Mouse (Mus musculus) testis, adult 2 months (tissue): ENCODE measurements around the gene Aff3. TPM values are rescaled to one million over a fixed set of nuclear protein-coding genes. Genes with fewer than 3 reads are reported as not detected.
A peak's percentile ranks its signal among the peaks of the same experiment; 100 is the strongest.

Source experiments
- H3K27ac ChIP-seq: fragments of 200-500 bp; 2 replicates; pipeline ENCODE4 v1.5.1; 2012; ENCODE audit warnings: low read depth, low read length; ENCODE audit not compliant: control insufficient read depth, insufficient read depth
- H3K27me3 ChIP-seq: fragments of 200-500 bp; 2 replicates; pipeline ENCODE4 v1.6.1; 2012; ENCODE audit warnings: mild to moderate bottlenecking, low read length, moderate library complexity; ENCODE audit not compliant: control insufficient read depth, insufficient read depth
- H3K36me3 ChIP-seq: fragments of 200-500 bp; 2 replicates; pipeline ENCODE4 v1.6.1; 2012; ENCODE audit warnings: mild to moderate bottlenecking, low read length; ENCODE audit not compliant: control insufficient read depth, insufficient read depth
- H3K4me1 ChIP-seq: fragments of 200-500 bp; 2 replicates; pipeline ENCODE4 v1.6.1; 2012; ENCODE audit warnings: low read length; ENCODE audit not compliant: control insufficient read depth, insufficient read depth
- H3K4me3 ChIP-seq: fragments of 200-500 bp; 2 replicates; pipeline ENCODE4 v1.5.1; 2012; ENCODE audit warnings: low read depth, mild to moderate bottlenecking, low read length, moderate library complexity, mixed read lengths; ENCODE audit not compliant: control insufficient read depth
- CTCF ChIP-seq: fragments of 200-500 bp; IDR thresholded peaks from 2 replicates; pipeline ENCODE4 v1.5.1; 2012; ENCODE audit warnings: low read depth, mild to moderate bottlenecking, inconsistent platforms, low read length, moderate library complexity; ENCODE audit not compliant: control insufficient read depth, insufficient read depth, insufficient replicate concordance
- POLR2A ChIP-seq: fragments of 200-500 bp; IDR thresholded peaks from 2 replicates; pipeline ENCODE4 v1.6.1; 2012; ENCODE audit warnings: low read depth, mild to moderate bottlenecking, inconsistent platforms, low read length, moderate library complexity; ENCODE audit not compliant: control insufficient read depth
- polyA plus RNA-seq: library from polyadenylated mRNA; depleted of rRNA; stranded (reverse); fragments of >200 nt; gene quantifications from 2 replicates; pipeline ENCODE4 v1.2.3, GENCODE M21; 2012

Aff3 gene
- polyA plus RNA-seq, 1 experiment: 8.1 TPM

DNA sequence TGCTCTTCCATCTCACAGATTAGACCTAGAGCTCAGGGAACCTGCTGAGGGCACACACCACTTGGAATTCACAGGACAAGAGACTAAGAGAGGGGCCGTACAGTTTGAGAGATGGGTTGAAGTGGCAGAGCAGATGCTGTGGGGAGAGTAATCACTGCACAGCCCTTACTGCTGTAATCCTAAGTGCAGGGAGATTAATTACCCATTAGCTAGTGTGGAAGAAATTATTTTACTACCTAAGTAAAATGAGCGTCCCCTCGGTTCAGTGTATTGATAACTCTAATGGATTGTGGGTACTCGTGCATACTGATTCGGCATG is 478.6 kb downstream of the Aff3 start:
- Histone ChIP-seq H3K36me3 (no peaks in the 10 kb centered on the region), H3K4me3 (no peak overlapping the region)
- TF ChIP-seq CTCF (no peak), POLR2A (no peak)

DNA sequence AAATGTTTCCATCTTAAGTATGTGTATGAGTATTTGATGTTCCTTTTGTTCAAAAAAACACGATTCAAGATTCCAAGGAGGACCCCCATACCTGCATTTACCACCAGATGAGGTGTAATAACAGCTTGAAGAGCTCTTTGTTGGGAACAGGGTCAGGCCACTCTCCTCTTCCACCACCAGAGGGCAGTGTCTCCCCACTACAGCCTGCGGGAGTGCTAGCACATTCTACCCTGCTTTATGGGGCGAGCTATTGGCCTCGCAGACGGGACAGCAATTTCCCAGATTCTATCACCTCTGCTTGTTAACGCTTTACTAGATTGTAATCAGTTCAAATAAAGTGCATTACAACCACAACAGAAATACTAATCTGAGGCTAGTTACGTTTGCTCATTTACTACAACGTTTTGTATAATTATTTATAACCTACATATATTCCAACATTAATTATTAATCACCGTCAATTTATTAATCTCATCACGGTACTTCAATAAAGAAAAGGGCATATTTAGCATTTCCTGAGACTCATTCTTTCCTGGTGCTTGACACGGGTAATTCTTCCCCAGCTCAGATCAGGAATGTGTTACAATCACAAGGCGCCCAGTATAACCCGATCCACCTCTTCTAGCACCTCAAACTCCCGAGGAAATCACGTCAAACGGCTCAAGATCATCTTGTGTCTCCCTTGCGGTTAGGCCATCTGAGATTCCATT is 479.1 kb downstream of the Aff3 start:
- no peak for TF ChIP-seq POLR2A
- peak; percentile 95 for TF ChIP-seq CTCF
- Histone ChIP-seq H3K27me3 (no peaks in the 10 kb centered on the region), H3K4me3 (no peak overlapping the region), H3K36me3 (no peaks in the 10 kb centered on the region), H3K27ac (no peak overlapping the region), H3K4me1 (no peaks in the 10 kb centered on the region)

More for the DNA sequence above, 478.6 kb downstream of the Aff3 start:
- Histone ChIP-seq H3K4me1 (no peaks in the 10 kb centered on the region), H3K27ac (no peak overlapping the region), H3K27me3 (no peaks in the 10 kb centered on the region)

DNA sequence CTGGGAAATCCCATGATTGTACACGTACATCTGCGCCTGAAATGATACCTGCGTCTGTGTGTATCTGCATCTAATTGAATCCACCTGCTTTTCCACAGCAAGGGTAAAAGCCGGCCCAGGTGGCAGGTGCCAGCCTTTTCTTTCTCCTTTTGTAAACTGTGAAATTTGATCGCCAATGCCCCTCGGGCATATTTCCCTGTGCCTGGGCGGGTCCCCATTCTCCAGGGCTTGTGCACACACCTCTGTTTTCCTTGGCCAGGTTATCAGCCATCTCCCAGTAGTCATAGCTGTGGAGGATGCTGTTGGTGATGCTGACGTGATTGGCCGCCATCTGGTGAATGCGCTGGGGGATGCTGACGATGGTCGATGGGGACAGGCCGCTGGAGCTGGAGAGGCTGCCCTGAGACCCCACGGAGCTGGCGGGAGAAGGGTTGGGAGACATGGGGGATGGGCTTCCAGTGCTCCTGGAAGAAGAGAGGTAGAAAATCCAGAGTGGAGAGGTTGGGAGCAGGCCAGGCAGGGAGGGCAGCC is 483.7 kb downstream of the Aff3 start:
- H3K4me3 ChIP-seq: no peak overlapping the region
- H3K36me3 ChIP-seq: no peaks in the 10 kb centered on the region
- TF ChIP-seq POLR2A: no peak
- no peak for TF ChIP-seq CTCF

DNA sequence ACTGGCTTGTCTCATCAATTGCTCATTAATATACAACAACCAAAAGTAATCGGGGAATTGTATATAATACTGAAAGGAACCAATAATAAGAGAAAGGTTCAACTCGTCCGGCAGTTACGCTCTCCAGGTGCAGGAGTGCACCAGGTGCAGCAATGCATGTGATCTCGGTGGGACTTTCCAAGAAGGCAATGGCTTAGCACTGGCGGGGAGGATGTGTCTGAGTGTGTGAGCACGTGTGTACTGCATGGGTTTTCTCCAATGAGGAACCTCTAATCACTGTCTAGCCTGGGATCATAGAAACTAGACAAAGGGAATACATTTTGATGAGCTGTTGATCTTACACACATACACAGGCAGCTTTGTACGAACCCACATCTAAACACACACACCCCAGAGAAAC is 485.8 kb downstream of the Aff3 start:
- Histone ChIP-seq H3K4me3 (no peak overlapping the region), H3K27ac (no peak overlapping the region), H3K27me3 (no peaks in the 10 kb centered on the region), H3K36me3 (no peaks in the 10 kb centered on the region), H3K4me1 (no peaks in the 10 kb centered on the region)
- TF ChIP-seq CTCF (no peak), POLR2A (no peak)

More for the DNA sequence above, 483.7 kb downstream of the Aff3 start:
- H3K4me1 ChIP-seq: no peaks in the 10 kb centered on the region
- no peaks in the 10 kb centered on the region for H3K27me3 ChIP-seq
- H3K27ac ChIP-seq: no peak overlapping the region

DNA sequence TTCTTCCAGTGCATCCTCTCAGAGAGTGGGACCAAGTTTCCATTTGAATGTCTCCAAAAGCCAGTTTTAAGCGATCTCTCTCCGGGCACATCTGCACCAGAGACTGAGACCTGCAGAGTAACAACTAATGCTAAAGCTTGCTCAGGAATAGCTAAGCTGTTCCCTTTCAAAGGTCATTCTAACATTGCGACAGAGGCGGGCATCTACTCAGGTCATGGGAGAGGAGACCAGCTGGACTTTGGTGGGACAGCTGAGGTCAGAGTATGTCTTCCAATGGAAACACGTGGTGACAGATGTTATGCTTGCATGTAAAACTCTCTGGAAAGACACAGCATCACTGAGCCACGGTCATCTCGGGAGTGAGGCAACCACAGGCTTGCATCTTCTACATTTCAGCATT is 488.7 kb downstream of the Aff3 start:
- Histone ChIP-seq H3K27ac (no peak overlapping the region), H3K4me3 (no peak overlapping the region), H3K36me3 (no peaks in the 10 kb centered on the region), H3K27me3 (no peaks in the 10 kb centered on the region), H3K4me1 (no peaks in the 10 kb centered on the region)
- TF ChIP-seq CTCF (no peak), POLR2A (no peak)

DNA sequence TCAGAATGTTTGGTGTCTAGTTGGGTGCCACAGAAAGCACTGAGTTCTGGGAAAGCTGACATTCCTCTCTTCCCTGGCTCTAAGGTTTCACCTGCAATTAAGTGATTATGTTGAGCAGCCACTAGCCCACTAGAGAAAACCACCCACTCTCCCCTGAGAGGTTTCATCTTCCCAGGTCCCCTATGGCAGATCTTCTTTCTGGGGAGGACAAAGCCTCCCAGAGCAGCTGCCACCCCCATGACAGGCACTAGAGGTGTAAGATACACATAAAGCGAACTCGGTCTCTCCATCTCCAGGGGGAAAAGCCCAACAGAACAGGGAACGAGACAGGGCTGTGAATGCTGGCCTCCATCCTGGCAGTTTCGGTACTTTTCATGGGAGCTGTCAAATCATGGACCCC is 492.9 kb downstream of the Aff3 start:
- H3K27ac ChIP-seq: no peak overlapping the region
- no peak overlapping the region for H3K4me3 ChIP-seq
- no peaks in the 10 kb centered on the region for H3K4me1 ChIP-seq
- no peaks in the 10 kb centered on the region for H3K27me3 ChIP-seq
- no peaks in the 10 kb centered on the region for H3K36me3 ChIP-seq
- TF ChIP-seq POLR2A: no peak

DNA sequence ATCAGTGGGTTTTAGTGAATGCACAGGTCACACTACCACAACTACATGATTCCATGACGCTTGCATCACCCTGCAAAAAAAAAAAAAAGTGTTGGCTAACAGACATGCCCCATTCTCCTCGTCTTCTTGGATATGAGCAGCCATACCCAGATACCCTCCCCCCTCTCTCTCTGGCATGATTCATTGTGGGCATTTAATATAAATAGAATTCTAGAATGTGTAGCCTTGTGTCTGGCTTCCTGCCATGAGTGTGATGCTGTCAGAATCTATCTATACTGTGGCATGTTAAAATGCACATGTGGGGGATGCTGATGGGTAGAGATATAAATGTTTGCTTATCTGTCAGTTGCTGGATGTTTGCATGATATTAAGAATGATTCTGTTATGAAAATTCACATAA is 499.1 kb downstream of the Aff3 start:
- TF ChIP-seq POLR2A: no peak
- no peak for TF ChIP-seq CTCF
- no peaks in the 10 kb centered on the region for H3K36me3 ChIP-seq

DNA sequence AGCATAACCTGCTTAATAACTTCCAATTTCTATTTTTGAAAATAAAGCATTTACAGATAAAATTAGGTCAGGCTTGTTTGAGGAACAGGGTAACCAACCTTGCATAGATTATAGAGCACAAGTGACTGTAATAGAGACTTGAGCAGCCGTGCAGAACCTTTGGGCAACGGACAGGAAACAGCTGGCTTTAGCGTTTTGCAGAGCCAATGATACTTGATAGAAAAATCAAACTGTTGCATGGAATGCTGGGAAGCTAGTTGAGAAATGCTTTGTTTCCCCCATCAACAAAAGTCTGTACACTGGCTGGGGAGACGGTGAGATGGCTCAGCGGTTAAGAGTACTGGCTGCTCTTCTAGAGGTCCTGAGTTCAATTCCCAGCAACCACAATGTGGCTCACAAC is 514.7 kb downstream of the Aff3 start:
- TF ChIP-seq CTCF: no peak
- no peak for TF ChIP-seq POLR2A
- Histone ChIP-seq H3K27ac (no peak overlapping the region), H3K4me1 (no peaks in the 10 kb centered on the region), H3K36me3 (no peaks in the 10 kb centered on the region), H3K4me3 (no peak overlapping the region), H3K27me3 (no peaks in the 10 kb centered on the region)

More for the DNA sequence above, 499.1 kb downstream of the Aff3 start:
- no peaks in the 10 kb centered on the region for H3K4me1 ChIP-seq
- H3K27me3 ChIP-seq: no peaks in the 10 kb centered on the region
- no peak overlapping the region for H3K27ac ChIP-seq
- no peak overlapping the region for H3K4me3 ChIP-seq
